Mouse (Mus musculus) thymus, adult 2 months (tissue): ENCODE results near the gene Ntrk3. TPM values are rescaled to one million over a fixed set of nuclear protein-coding genes. Genes with fewer than 3 reads are reported as not detected.

Experiments used
- DNase-seq: peaks from one replicate; pipeline ENCODE4 v3.0.0; 2021
- H3K27ac ChIP-seq: fragments of 200-500 bp; 2 replicates; pipeline ENCODE4 v1.5.1; 2012; ENCODE audit warnings: low read length, control low read depth; ENCODE audit not compliant: control insufficient read depth, insufficient read depth
- H3K27me3 ChIP-seq: fragments of 200-500 bp; 2 replicates; pipeline ENCODE4 v1.6.1; 2012; ENCODE audit warnings: mild to moderate bottlenecking, low read length, moderate library complexity, mixed read lengths; ENCODE audit not compliant: control insufficient read depth, insufficient read depth
- H3K36me3 ChIP-seq: fragments of 200-500 bp; 2 replicates; pipeline ENCODE4 v1.6.1; 2012; ENCODE audit warnings: mild to moderate bottlenecking, low read length, moderate library complexity; ENCODE audit not compliant: control insufficient read depth, insufficient read depth
- H3K4me1 ChIP-seq: fragments of 200-500 bp; replicated peaks from 2 replicates; pipeline ENCODE4 v1.6.1; 2012; ENCODE audit warnings: low read length; ENCODE audit not compliant: control insufficient read depth, insufficient read depth
- H3K4me3 ChIP-seq: fragments of 200-500 bp; 2 replicates; pipeline ENCODE4 v1.5.1; 2012; ENCODE audit warnings: mild to moderate bottlenecking, low read length, control low read depth, moderate library complexity; ENCODE audit not compliant: control insufficient read depth, insufficient read depth
- CTCF ChIP-seq: fragments of 200-500 bp; IDR thresholded peaks from 2 replicates; pipeline ENCODE4 v1.5.1; 2012; ENCODE audit warnings: mild to moderate bottlenecking, control low read depth, low read length, moderate library complexity, borderline replicate concordance; ENCODE audit not compliant: control insufficient read depth, poor library complexity, insufficient read depth; ENCODE audit errors: extremely low read depth
- POLR2A ChIP-seq: fragments of 200-500 bp; IDR thresholded peaks from 2 replicates; pipeline ENCODE4 v1.6.1; 2012; ENCODE audit warnings: mild to moderate bottlenecking, low read length, control low read depth, moderate library complexity; ENCODE audit not compliant: control insufficient read depth, poor library complexity, insufficient read depth; ENCODE audit errors: extremely low read depth
- WGBS: fragments of 180-500 bp; shearing (Covaris S2); methylation state at CpG from one replicate; pipeline ENCODE4 v1.1.7; 2018; 5-methylcytosine and 5-hydroxymethylcytosine counted together
- polyA plus RNA-seq: library from polyadenylated mRNA; depleted of rRNA; stranded (reverse); fragments of >200 nt; gene quantifications from 2 replicates; pipeline ENCODE4 v1.2.3, GENCODE M21; 2012

Gene Ntrk3
- polyA plus RNA-seq, 1 experiment: 54.7 TPM

GRCm38 (mm10) chr7:78518760-78519363, 218.9 kb downstream of the Ntrk3 start:
- Histone ChIP-seq H3K36me3 (no peaks in the 10 kb centered on the region), H3K27me3 (no peaks in the 10 kb centered on the region), H3K4me1 (no peaks in the 10 kb centered on the region), H3K27ac (no peak overlapping the region), H3K4me3 (no peak overlapping the region)
- 89% methylated on average over 5 of the region's 5 CpGs for WGBS
- no peak for DNase-seq
- TF ChIP-seq POLR2A (no peak), CTCF (no peak)

GRCm38 (mm10) chr7:78515042-78515609, 222.7 kb downstream of the Ntrk3 start:
- Histone ChIP-seq H3K4me3 (no peak overlapping the region), H3K36me3 (no peaks in the 10 kb centered on the region), H3K4me1 (no peaks in the 10 kb centered on the region), H3K27ac (no peak overlapping the region), H3K27me3 (no peaks in the 10 kb centered on the region)
- no peak for TF ChIP-seq CTCF
- no peak for TF ChIP-seq POLR2A
- no peak for DNase-seq
- 66% methylated on average over 7 of the region's 7 CpGs for WGBS

DNA sequence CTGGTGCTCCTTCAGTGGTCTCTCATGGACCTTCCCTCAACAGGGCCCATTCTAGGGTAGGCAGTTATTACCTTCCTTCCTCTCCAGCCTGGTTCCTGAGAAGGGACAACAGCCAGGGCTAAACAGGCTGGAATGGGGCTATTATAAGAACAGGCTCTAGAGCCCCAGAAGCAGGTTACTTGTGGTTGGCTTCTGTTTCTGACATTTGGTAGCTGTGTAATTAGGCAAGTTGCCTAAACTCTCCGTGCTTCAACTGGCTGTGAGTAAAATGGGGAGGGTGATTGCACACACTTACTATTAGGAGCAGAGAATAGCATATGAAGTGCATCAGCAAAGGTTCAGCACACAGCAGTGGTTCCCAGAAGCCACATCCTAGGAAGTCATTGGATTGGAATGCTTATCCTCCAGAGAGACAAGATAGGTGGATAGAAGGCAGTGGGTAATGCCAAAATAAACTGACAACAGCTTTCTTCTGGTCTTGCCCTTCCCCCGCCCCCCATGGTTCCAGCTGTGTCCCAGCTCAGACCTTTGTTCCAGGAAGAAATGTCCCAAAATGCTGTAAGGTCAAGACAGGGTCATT, 230.7 kb downstream of the Ntrk3 start:
- Histone ChIP-seq H3K4me1 (no peaks in the 10 kb centered on the region), H3K36me3 (no peaks in the 10 kb centered on the region), H3K4me3 (no peak overlapping the region), H3K27ac (no peak overlapping the region), H3K27me3 (no peaks in the 10 kb centered on the region)
- TF ChIP-seq POLR2A (no peak), CTCF (no peak)
- no peak for DNase-seq
- WGBS: 71% methylated on average over 2 of the region's 2 CpGs

DNA sequence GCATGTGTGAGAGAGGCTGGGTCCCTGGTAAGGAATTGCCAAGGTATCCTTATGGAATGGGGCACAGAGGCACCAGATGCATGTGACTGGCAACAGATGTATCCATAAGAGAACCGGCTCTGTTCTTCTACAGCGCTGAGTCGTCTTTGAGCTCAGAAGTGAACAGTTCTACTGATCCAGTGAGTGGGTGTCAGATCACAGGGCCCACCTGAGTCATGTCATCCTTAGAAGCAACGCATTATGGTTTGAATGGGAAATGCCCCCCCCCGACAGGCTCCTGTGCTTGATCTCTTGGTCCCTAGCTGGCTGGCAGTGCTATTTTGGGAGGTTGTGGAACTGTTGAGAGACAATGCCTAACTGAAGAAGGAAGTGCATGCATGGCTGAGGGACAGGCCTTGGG, 236.9 kb downstream of the Ntrk3 start:
- Histone ChIP-seq H3K36me3 (no peaks in the 10 kb centered on the region), H3K27ac (no peak overlapping the region), H3K27me3 (no peaks in the 10 kb centered on the region), H3K4me3 (no peak overlapping the region), H3K4me1 (no peaks in the 10 kb centered on the region)
- TF ChIP-seq POLR2A (no peak), CTCF (no peak)
- WGBS: 94% methylated on average over 5 of the region's 5 CpGs
- DNase-seq: no peak

DNA sequence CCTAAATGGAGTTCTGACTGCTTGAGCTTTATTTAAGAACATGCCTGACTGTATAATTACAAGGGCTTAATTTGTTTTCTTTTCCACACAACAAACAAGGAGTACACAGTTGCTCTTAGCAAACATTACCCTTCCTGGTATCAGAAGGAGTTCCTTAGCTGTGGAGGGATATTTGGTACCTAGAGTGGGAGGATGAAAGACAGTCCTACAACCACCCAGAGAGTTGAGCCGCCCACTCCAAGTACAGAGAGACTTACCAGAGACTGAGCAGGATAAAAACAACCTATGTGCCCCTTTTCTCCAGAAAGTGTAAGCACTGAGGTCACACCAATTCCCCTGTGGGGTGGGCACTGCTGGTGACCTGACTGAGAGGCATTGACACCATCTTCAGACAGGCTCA, 237.8 kb downstream of the Ntrk3 start:
- Histone ChIP-seq H3K27ac (no peak overlapping the region), H3K36me3 (no peaks in the 10 kb centered on the region), H3K27me3 (no peaks in the 10 kb centered on the region), H3K4me1 (no peaks in the 10 kb centered on the region), H3K4me3 (no peak overlapping the region)
- no peak for TF ChIP-seq POLR2A
- no peak for DNase-seq
- 100% methylated on average over 1 of the region's 1 CpGs for WGBS

DNA sequence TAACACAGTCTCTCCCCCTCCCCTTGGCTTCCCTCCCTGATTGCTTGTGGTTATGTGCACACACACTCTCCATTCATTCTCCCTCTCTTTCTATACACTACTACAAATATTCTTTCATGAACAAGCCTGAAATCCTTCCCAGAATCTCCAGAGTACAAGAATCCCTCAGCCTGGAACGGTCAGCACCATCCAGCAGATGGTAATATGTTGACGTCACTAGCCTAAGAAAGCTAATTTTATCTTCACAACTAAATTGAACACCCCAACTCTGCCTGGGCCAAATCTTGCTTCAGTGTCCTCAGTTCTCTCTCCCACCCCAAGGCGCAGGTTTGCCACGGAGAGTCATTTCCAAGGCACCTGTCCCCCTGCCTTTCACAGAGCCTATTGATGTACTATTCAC, 239.5 kb downstream of the Ntrk3 start:
- no peak overlapping the region for H3K27ac ChIP-seq
- 93% methylated on average over 4 of the region's 4 CpGs for WGBS
- no peak for DNase-seq
- H3K36me3 ChIP-seq: no peaks in the 10 kb centered on the region
- H3K4me3 ChIP-seq: no peak overlapping the region
- H3K27me3 ChIP-seq: no peaks in the 10 kb centered on the region
- no peaks in the 10 kb centered on the region for H3K4me1 ChIP-seq
- TF ChIP-seq POLR2A (no peak), CTCF (no peak)
